Mouse (Mus musculus) limb, embryonic 15.5 days (tissue): ENCODE results near the gene Rpe. TPM values are rescaled to one million over a fixed set of nuclear protein-coding genes. Genes with fewer than 3 reads are reported as not detected.
"Not testable (repeated sequence)": the region's sequence is repeated elsewhere in the genome, so short reads cannot be mapped to it uniquely, and the experiment has no call there.

ENCODE experiments used
- ATAC-seq: fragments of 200-750 bp; cut with Nextera tagmentation; 2 replicates; pipeline ENCODE4 v1.8.0; 2017; ENCODE audit warnings: low read depth, moderate TSS enrichment; ENCODE audit not compliant: insufficient number of reproducible peaks, low FRiP score, low TSS enrichment
- H3K27ac ChIP-seq: fragments of 300-500 bp; sonication (generic); 2 replicates; pipeline ENCODE4 v1.5.1; 2015; ENCODE audit warnings: moderate library complexity, mild to moderate bottlenecking, inconsistent platforms
- H3K27me3 ChIP-seq: fragments of 300-500 bp; sonication (generic); 2 replicates; pipeline ENCODE4 v1.6.1; 2015; ENCODE audit warnings: inconsistent platforms
- H3K36me3 ChIP-seq: fragments of 300-500 bp; sonication (generic); 2 replicates; pipeline ENCODE4 v1.6.1; 2015; ENCODE audit warnings: inconsistent platforms
- H3K4me1 ChIP-seq: fragments of 300-500 bp; sonication (generic); 2 replicates; pipeline ENCODE4 v1.6.1; 2015; ENCODE audit warnings: inconsistent platforms
- H3K4me2 ChIP-seq: fragments of 300-500 bp; sonication (generic); 2 replicates; pipeline ENCODE4 v1.6.1; 2015; ENCODE audit warnings: mild to moderate bottlenecking, inconsistent platforms
- H3K4me3 ChIP-seq: fragments of 300-500 bp; sonication (generic); 2 replicates; pipeline ENCODE4 v1.5.1; 2015; ENCODE audit warnings: mild to moderate bottlenecking, inconsistent platforms
- H3K9ac ChIP-seq: fragments of 300-500 bp; sonication (generic); 2 replicates; pipeline ENCODE4 v1.6.1; 2015; ENCODE audit warnings: inconsistent platforms
- H3K9me3 ChIP-seq: fragments of 300-500 bp; sonication (generic); 2 replicates; pipeline ENCODE4 v1.6.1; 2016; ENCODE audit warnings: inconsistent platforms
- WGBS: fragments of 180-500 bp; shearing (Covaris S2); methylation state at CpG from one replicate; pipeline ENCODE4 v1.1.7; 2015; 5-methylcytosine and 5-hydroxymethylcytosine counted together
- polyA plus RNA-seq: library from polyadenylated mRNA; unstranded; fragments of >200 nt; fragmentation: Nextera tagmentation; extraction: Ambion mirVana; gene quantifications from 2 replicates; pipeline ENCODE4 v1.2.1, GENCODE M21; 2015

Rpe gene
- polyA plus RNA-seq, 1 experiment from 2014 or later = 45.9 TPM

GRCm38 (mm10) chr1:66695296-66695695, 5.3 kb upstream of the Rpe start:
- H3K9me3 ChIP-seq = no peaks in the 10 kb centered on the region
- ATAC-seq = no peak
- 71% methylated on average over 7 of the region's 7 CpGs for WGBS
- no peaks in the 10 kb centered on the region for H3K36me3 ChIP-seq
- H3K27me3 ChIP-seq = no peaks in the 10 kb centered on the region
- H3K4me3 ChIP-seq = no peak overlapping the region
- H3K9ac ChIP-seq = no peak overlapping the region
- no peak overlapping the region for H3K4me2 ChIP-seq
- no peak overlapping the region for H3K27ac ChIP-seq
- H3K4me1 ChIP-seq = no peaks in the 10 kb centered on the region

DNA sequence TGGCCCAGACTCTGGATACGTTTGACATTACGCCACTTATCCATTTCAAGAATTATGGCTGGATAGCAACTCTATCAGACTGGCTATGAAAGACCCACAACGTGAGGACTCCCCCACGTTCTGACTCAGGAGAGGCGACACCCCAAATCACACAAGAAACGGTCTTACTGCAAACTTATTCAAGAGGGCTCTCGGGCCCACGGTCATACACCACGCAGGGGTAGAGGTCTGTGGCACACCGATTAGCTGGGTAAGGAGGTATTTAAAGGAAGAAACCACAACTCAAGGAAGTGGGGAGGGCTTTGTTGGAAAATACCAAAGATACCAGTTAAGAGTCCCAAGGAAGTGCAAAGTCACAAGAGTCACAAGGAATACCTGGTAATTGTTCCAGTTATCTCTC, 1.0 kb upstream of the Rpe start:
- not testable (repeated sequence) for H3K9ac ChIP-seq, H3K4me1 ChIP-seq, ATAC-seq

GRCm38 (mm10) chr1:66700149-66700692, 410 bp upstream of the Rpe start:
- H3K4me1 ChIP-seq = peaks cover 5% of the 10 kb centered on the region; the same call in 1 of the 2 replicates
- no peaks in the 10 kb centered on the region for H3K27me3 ChIP-seq
- peak overlapping the region; percentile 55 for H3K4me2 ChIP-seq
- no peaks in the 10 kb centered on the region for H3K36me3 ChIP-seq
- ATAC-seq = no peak
- H3K9me3 ChIP-seq = no peaks in the 10 kb centered on the region
- peak overlapping the region; percentile 89 for H3K4me3 ChIP-seq
- H3K27ac ChIP-seq = peak overlapping the region; percentile 82; the same call in 1 of the 2 replicates
- WGBS = 50% methylated on average over 5 of the region's 5 CpGs
- no peak overlapping the region for H3K9ac ChIP-seq

More for the DNA sequence above, 1.0 kb upstream of the Rpe start:
- H3K4me2 ChIP-seq, H3K36me3 ChIP-seq, H3K9me3 ChIP-seq, H3K27me3 ChIP-seq, H3K4me3 ChIP-seq, H3K27ac ChIP-seq: not testable (repeated sequence)
- WGBS = 87% methylated on average over 10 of the region's 10 CpGs

DNA sequence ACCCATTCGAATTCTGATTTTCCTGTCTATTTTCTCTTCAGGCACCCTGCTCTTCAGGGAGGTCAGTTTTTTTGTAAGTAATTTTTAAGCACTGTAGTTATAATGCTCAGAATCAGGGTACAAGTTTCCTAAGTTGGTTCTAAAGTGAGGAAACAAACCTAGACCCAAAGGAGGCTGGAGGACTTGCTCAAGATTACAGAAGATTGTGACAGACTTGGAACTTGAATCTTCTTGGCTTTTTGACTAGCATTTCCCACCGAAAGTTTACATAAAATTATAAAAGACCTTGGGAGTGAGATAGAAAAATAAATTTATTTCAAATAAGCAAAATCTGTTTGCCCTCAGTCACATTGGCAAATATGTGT, 927 bp downstream of the Rpe start:
- no peak for ATAC-seq
- 24% methylated on average over 2 of the region's 2 CpGs for WGBS
- H3K27ac ChIP-seq = peak overlapping the region; percentile 82; the same call in 1 of the 2 replicates

GRCm38 (mm10) chr1:66702623-66703345, 2.2 kb downstream of the Rpe start:
- H3K4me2 ChIP-seq = no peak overlapping the region

More for the DNA sequence above, 927 bp downstream of the Rpe start:
- peak overlapping the region; percentile 55 for H3K4me2 ChIP-seq
- no peaks in the 10 kb centered on the region for H3K9me3 ChIP-seq
- peak overlapping the region; percentile 80 for H3K9ac ChIP-seq
- peak overlapping the region; percentile 89 for H3K4me3 ChIP-seq
- H3K36me3 ChIP-seq = peaks cover 3% of the 10 kb centered on the region
- no peaks in the 10 kb centered on the region for H3K27me3 ChIP-seq
- peaks cover 5% of the 10 kb centered on the region; the same call in 1 of the 2 replicates for H3K4me1 ChIP-seq

DNA sequence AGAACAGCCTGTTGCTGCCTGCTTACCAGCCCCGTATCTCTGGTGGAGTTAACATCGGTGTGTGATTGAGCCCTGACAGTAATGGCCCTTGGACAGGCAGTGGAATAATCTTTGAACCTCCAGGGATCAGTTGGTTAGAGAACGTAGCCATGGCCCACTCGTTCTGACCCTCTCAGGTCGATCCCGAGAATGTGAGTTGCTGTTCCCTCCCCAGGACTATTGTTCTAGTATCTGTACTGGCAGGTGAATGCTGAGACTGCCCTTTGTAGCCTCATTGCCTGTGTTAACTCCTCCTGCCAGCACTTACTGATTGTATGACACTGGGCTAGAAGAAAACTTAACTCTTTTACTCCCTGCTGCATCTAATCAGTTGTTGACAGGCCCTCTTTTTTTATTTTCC, 3.9 kb downstream of the Rpe start:
- Histone ChIP-seq H3K9me3 (no peaks in the 10 kb centered on the region), H3K4me1 (peaks cover 5% of the 10 kb centered on the region; the same call in 1 of the 2 replicates), H3K27ac (no peak overlapping the region), H3K9ac (no peak overlapping the region), H3K36me3 (peaks cover 9% of the 10 kb centered on the region), H3K4me2 (no peak overlapping the region), H3K27me3 (no peaks in the 10 kb centered on the region), H3K4me3 (no peak overlapping the region)
- no peak for ATAC-seq
- 83% methylated on average over 6 of the region's 6 CpGs for WGBS

More at GRCm38 (mm10) chr1:66702623-66703345, 2.2 kb downstream of the Rpe start:
- Histone ChIP-seq H3K36me3 (peaks cover 9% of the 10 kb centered on the region), H3K4me1 (peaks cover 5% of the 10 kb centered on the region; the same call in 1 of the 2 replicates), H3K9me3 (no peaks in the 10 kb centered on the region), H3K9ac (no peak overlapping the region), H3K27ac (no peak overlapping the region), H3K27me3 (no peaks in the 10 kb centered on the region), H3K4me3 (no peak overlapping the region)
- WGBS = 83% methylated on average over 4 of the region's 4 CpGs
- ATAC-seq = no peak

- Histone ChIP-seq H3K4me1 (no peaks in the 10 kb centered on the region), H3K9me3 (no peaks in the 10 kb centered on the region), H3K27ac (no peak overlapping the region), H3K27me3 (no peaks in the 10 kb centered on the region), H3K9ac (no peak overlapping the region), H3K36me3 (peaks cover 30% of the 10 kb centered on the region), H3K4me2 (no peak overlapping the region), H3K4me3 (no peak overlapping the region)
- WGBS = 92% methylated on average over 3 of the region's 3 CpGs
- no peak for ATAC-seq
Measured at GRCm38 (mm10) chr1:66712859-66713258, 12.2 kb downstream of the Rpe start.

DNA sequence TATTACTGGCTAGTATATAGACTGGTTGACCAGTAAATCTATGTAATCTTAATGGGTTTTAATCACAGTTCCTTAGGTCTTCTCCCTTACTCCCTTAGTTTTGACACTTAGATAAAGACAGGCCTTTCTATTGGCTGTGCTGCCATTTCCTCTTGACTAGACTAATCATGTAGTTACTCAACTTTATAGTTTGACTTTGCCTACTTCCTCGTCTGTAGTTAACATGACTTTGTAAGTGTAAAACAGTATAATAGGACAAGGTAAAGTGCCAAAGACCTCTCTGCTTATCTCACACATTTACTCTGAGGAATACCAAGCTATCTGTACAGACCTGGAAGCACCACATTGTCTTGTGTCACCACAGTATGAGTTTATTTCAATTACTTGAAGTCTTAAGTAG, 29.9 kb downstream of the Rpe start:
- ATAC-seq = no peak
- no peaks in the 10 kb centered on the region for H3K4me1 ChIP-seq
- H3K9me3 ChIP-seq = no peaks in the 10 kb centered on the region
- H3K27ac ChIP-seq = no peak overlapping the region
- peaks cover 11% of the 10 kb centered on the region for H3K36me3 ChIP-seq
- no peak overlapping the region for H3K4me3 ChIP-seq
- 59% methylated on average over 1 of the region's 1 CpGs for WGBS
- no peak overlapping the region for H3K9ac ChIP-seq
- H3K27me3 ChIP-seq = no peaks in the 10 kb centered on the region
- H3K4me2 ChIP-seq = no peak overlapping the region

DNA sequence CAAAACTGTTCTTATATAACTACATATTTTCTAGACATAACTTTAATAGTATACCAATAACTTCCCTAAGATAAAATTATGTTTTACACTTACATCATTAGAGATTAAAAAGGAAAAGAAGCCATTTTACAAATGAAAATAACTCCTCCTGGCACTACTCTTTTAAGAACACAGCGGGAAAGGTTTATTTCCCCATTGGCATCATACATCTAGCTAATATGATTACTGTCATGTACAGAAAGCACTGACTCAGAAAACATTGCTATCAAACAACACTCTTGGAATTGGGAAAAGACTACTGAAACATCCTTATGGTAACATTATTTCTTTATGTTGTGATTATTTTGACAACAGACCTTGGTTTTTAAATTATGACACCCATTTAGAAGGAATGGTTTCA, 68.1 kb downstream of the Rpe start:
- Histone ChIP-seq H3K27ac (no peak overlapping the region), H3K4me1 (no peaks in the 10 kb centered on the region), H3K9ac (no peak overlapping the region), H3K36me3 (peaks cover 11% of the 10 kb centered on the region), H3K27me3 (no peaks in the 10 kb centered on the region), H3K9me3 (no peaks in the 10 kb centered on the region), H3K4me2 (no peak overlapping the region), H3K4me3 (no peak overlapping the region)
- 95% methylated on average over 1 of the region's 1 CpGs for WGBS
- ATAC-seq = no peak

Other genes with a start within 250 kb of the Rpe start
- 0.04 and 0.12 TPM in 2 replicates for gene Unc80, start 232.5 kb upstream of the Rpe start, polyA plus RNA-seq
- 13.0 and 14.8 TPM in 2 replicates for gene Kansl1l, start 116.7 kb downstream of the Rpe start, polyA plus RNA-seq
- gene Acadl, start 162.4 kb downstream of the Rpe start, polyA plus RNA-seq = 90.3 and 122 TPM in 2 replicates
- gene Myl1, start 244.6 kb downstream of the Rpe start, polyA plus RNA-seq = 493 and 1,364 TPM in 2 replicates